Mouse (Mus musculus) adrenal gland, postnatal 10 days (tissue): Measurements from ENCODE around the gene Parp16. TPM values are rescaled to one million over a fixed set of nuclear protein-coding genes. Genes with fewer than 3 reads are reported as not detected.
A peak's percentile ranks its signal among the peaks of the same experiment; 100 is the strongest.

Source experiments
- DNase-seq: peaks from one replicate; pipeline ENCODE4 v3.0.0; 2021; ENCODE audit warnings: mixed read lengths
- long read RNA-seq, 2 experiments: library from polyadenylated mRNA; stranded (forward); transcript quantifications; one replicate each; pipeline ENCODE4 v2.0.0; 2021
- total RNA-seq, 2 experiments: library from RNA; stranded (reverse); gene quantifications; 2 replicates each; pipeline ENCODE4 v1.2.3; 2021

Parp16 gene
- total RNA-seq, result 10 to 100 TPM; 12.9 to 19.6 TPM
- long read RNA-seq, experiment 1, transcript Parp16-202 (6 exons, 2,518 nt), result major isoform, 17 of 24 reads
- long read RNA-seq, experiment 1, partial matches to known transcripts, result 5 of 24 reads
- long read RNA-seq, experiment 1, other reads (novel, unspliced or antisense), result 2 of 24 reads
- long read RNA-seq, experiment 2, transcript Parp16-202 (6 exons, 2,518 nt), result major isoform, 5 of 13 reads
- long read RNA-seq, experiment 2, partial matches to known transcripts, result 2 of 13 reads
- long read RNA-seq, experiment 2, other reads (novel, unspliced or antisense), result 3 of 13 reads

DNA sequence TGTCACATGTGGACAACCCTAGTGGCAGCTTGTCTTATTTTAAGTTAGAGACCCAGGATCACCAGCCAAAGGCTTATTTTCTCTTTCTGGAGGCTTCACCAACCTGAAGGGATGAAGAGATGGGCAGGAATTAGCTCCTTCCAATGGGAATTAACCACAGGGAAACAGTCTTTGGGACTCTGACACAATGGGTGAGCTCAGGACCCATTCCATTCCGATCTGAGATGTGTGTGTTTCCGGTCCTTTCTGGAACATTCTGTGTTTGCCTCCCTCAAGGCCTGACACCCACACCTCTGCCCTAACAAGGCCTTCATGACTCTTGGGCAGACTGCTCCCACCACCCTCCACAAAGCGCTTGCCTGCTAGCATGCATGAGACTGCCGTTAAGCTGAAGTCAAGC, at the start of gene Parp16:
TSS of gene Parp16 (plus strand) at position 301 of the 400 bp plus-strand sequence.
- no peak for DNase-seq

DNA sequence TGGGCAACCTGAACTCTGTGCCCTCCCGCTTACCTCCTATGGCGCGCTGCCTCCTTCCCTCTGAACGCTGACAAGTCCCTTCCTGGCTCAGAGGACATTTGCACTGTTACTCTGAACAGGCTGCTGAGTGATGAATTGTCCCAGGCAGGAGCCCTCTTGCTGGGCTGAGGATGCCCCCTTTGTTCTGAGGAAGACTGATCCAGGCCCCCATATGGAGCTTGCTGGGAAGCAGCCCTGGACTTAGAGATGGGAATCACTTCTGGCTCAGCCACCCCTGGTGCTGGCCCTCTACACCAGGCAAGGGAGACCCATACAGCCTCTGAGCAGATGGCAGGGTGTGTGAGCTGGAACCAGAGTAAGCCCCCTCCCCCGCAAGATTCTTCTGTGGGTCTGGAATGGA, 49.2 kb upstream of the Parp16 start:
- no peak for DNase-seq

- no peak for DNase-seq
These were observed 46.6 kb upstream of the Parp16 start for GRCm38 (mm10) chr9:65148507-65148906.

DNA sequence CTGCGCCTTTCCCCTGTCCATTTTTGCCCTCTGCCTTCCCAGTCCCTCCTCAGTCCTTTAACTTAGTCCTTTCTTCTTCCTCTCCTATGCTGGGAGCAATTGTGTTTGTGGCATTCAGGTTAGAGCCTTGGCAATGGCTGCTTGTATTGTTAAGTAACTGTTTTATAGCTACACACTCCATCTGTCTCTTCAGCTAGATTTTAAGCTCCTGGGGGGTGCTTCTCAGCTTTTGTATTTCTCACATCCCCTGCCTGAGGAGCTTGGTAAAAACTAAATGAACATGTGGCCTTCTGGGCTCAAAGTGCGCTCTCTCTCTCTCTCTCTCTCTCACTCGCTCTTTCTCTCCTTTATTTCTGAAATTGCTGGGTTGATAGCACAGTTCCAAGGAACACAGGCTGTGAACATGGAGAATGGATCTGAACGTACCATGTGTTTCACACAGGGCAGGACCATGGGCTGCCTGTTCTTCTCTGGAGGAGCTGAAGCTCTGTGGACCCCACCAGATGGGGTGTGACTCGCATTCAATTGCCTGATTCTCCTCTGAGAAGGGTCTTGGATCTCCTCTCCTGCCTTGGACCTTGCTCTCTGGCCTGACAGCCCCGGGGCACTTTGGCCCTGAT, 42.3 kb upstream of the Parp16 start:
- no peak for DNase-seq

GRCm38 (mm10) chr9:65153331-65153711, 41.8 kb upstream of the Parp16 start:
- no peak for DNase-seq

GRCm38 (mm10) chr9:65154692-65155455, 40.3 kb upstream of the Parp16 start:
- no peak for DNase-seq

DNA sequence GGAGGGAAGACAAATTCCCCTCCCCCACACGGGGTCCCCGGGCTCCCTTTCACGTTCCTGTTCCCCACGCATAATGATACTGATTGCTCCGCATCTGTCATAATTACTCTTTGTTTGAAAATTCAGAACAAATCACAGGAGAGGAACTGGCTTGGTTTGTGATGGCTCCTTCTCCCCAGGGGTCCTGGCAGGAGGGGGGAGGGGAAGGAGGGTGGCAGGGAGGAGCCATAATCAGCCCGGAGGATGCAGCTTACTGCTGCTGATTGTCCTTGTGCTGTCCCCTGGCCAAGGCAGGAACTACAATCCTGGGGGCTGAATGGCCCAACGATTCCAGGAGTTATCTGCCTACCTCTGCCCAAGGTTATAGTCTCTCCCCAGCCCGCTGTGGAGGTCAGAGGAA, 38.5 kb upstream of the Parp16 start:
- no peak for DNase-seq

GRCm38 (mm10) chr9:65157631-65158030, 37.5 kb upstream of the Parp16 start:
- DNase-seq, result no peak

DNA sequence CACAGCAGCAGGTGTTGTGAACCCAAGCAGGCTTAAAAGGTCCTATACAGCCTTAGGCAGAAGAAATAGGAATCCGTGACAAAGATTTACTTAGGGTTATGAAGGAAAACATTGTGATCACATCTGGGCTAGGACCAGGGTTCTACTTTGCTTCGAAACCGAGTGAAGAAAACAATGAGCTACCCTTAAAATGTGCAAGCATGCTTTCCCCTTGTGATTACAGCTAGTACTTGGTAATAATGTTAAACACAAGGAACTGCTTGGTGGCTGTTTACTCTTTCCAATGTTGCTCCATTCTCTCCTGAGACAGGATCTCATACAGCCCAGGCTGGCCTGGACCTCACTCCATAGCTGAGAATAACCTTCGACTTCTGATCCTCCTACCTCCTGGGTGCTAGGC, 34.0 kb upstream of the Parp16 start:
- no peak for DNase-seq

- DNase-seq, result no peak
These were observed 33.3 kb upstream of the Parp16 start for GRCm38 (mm10) chr9:65161881-65162280.

DNA sequence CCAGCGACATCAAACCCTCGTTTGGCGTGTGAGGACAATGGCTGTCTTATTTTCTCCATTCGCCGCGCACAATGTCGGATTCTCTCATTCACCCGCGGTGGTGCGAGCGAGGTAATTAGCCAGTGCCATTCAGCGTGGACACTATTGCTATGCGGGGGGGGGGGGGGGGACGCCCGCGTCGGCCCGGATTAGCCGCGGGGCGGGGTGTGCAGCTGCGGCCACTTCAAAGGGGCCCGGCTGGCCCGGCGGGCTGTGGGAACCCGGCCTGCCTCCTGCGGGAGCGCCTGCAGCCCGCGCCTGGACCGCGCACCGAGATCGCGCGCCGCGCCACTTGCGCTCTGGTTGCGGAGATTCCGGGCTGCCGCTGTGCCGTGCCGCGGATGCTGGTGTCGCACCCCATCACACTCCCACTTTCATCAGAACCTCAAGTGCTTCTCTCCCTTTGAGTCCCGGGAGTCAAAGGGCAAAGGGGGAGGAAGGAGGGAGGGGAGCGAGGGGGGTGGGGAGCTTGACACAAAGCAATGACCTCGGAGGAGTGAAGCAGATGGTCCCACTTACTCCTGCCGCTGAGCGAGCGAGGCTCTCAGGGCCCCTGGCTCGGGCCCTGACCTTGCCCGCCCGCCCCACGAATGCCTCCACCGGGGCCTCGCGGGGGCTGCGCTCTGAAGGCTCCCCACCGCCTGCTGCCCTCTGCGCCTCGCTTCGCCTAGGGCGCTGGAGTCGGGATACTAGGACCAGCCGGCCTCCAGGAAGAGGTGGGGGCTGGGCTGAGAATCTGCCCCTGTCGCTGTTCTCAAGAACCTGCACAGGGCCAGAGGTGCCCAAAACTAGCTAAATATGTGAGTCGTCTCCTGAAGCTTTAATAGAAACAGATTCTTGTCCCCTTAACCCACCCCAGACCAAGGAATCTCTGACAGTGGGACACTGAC, 32.2 kb upstream of the Parp16 start:
- DNase-seq, result peak; percentile 50

GRCm38 (mm10) chr9:65164870-65165269, 30.3 kb upstream of the Parp16 start:
- no peak for DNase-seq

DNA sequence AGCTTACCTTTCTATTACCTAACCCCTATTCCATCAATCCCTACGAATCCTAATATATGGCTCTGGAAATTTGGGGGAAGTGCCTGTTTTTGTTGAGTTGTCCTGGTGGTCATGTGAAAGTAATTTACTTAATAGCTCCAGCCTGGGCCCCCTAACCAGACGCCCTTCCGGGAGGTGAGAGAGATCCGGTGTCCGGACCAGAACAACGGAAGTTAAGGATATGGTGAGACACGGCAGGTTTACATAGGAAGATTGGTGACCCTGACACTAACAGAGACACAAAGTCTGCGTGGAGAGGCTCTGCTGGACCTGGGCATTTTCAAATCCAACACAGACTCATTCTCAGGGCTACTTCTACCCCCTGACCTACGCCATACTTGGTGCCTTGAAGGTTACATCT, 28.8 kb upstream of the Parp16 start:
- DNase-seq, result no peak

DNA sequence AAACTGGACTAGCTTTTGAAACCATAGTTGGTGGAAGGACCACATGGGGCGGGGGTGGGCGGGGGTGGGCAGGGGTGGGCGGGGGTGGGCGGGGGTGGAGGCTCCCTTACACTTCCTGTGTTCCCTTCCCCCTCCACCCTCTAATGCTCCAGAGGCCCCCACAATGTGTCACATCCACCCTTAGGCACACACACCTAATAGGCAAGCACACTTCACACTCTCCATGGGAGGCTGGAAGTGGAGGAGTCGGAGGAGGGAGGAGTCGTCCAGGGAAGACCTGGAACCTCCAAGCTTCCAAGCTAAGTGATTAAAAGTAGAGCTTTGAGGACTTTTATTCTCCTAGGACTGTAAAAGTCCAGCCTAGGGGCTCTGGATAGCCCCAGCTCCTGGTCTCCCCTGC, 26.6 kb upstream of the Parp16 start:
- no peak for DNase-seq

- DNase-seq, result no peak
These were observed 26.2 kb upstream of the Parp16 start for GRCm38 (mm10) chr9:65168952-65169351.

- DNase-seq, result no peak
These were observed 22.5 kb upstream of the Parp16 start for GRCm38 (mm10) chr9:65172654-65173053.

GRCm38 (mm10) chr9:65175234-65175938, 19.8 kb upstream of the Parp16 start:
- DNase-seq, result no peak

DNA sequence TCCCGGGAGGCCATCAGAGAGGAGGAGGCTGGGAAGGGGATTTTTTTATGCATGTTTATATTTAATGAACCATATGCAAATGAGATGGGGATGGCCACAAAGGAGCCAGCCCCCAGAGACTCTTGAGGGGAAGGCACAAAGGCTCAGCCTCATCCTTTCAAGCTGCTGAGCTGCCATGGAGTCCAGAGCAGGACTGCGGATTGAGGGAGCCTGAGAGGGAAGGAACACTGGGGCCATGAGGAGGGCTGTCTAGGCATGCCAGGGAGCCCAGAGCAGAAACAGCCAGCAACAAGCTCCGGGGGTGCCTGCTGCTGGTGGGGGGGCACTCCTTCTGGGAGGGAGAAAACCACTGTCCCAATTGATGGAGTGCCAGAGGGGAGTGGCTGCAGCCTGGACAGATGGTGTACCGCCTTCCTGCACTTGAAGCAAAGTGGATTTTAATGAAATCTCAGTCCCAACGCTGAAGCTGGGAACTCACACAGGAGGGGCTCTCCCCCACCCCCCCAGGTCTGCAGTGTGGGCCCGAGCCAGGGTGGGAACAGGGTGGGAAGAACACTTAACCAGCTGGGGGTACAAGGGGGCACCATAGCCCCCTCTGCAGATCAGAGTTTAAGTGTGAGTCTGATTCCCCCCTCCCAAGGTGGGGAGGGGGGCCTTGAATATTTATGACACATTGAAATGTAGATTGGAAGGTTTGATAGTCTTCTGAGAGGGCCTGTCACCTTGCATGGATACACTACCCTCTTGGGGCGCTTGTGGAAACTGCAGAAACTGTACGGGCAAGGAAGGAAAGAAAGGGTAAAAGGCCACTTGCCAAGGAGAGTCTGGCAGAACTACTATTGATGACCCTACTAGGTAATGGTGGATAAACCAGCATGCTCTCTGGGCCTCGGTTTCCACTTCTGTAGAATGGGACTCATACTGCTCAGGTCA, 18.9 kb upstream of the Parp16 start:
- DNase-seq, result no peak

DNA sequence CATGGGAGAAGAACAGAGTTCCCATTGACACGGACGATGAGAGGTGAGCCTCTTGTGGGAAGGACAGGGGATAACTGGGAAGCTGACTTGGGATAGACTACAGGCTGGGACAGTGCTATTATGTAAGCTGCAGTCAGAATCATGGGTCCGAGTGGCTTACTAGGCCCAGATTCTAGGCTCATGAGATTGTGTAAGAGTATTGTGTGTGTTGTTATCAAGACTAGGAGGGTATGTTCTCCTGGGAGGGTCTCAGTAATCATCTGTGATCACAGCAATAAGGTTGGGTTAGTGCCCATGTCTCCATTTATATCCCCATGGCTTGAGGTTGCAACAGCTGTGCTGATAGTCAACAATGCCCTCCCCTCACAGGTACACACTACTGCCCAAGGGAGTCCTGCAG, 17.7 kb upstream of the Parp16 start:
- DNase-seq, result no peak

GRCm38 (mm10) chr9:65177912-65178311, 17.2 kb upstream of the Parp16 start:
- no peak for DNase-seq
